In genomic region chr10:69785235-69785634, GRCm38 (mm10) we compare ENCODE assay signal across 8 mouse cellular contexts.
A peak's percentile ranks its signal among the peaks of the same experiment; 100 is the strongest.
DNase-seq lines count a peak whose midpoint lies in the region; ATAC-seq and TF ChIP-seq lines count a peak whose summit lies in the region.

No protein-coding gene starts in this region.

- H3K9ac ChIP-seq in lung, embryonic 14.5 days, result no peak overlapping the region
- H3K9ac ChIP-seq in intestine, postnatal 0 days (ENCODE audit: low read depth, low read length), result no peak overlapping the region
- H3K9ac ChIP-seq in forebrain, embryonic 12.5 days, result no peak overlapping the region

- H3K36me3 ChIP-seq in lung, embryonic 14.5 days (ENCODE audit: insufficient read depth), result no peaks in the 10 kb centered on the region
- H3K36me3 ChIP-seq in intestine, postnatal 0 days (ENCODE audit: control insufficient read depth, insufficient read depth), result no peaks in the 10 kb centered on the region
- no peaks in the 10 kb centered on the region for H3K36me3 ChIP-seq in forebrain, embryonic 12.5 days (replicated peaks)

- peaks cover 3% of the 10 kb centered on the region for H3K4me1 ChIP-seq in lung, embryonic 14.5 days (ENCODE audit: insufficient read depth)
- no peaks in the 10 kb centered on the region for H3K4me1 ChIP-seq in intestine, postnatal 0 days (replicated peaks; ENCODE audit: control insufficient read depth, insufficient read depth, low read length)
- H3K4me1 ChIP-seq in forebrain, embryonic 12.5 days, result peaks cover 15% of the 10 kb centered on the region

- DNase-seq in lung, embryonic 14.5 days, result peak; percentile 46
- DNase-seq in lung, postnatal 14 days, result no peak
- peak; percentile 18 for DNase-seq in gastrocnemius, postnatal 10 days
- peak; percentile 67 for DNase-seq in skeletal muscle tissue, adult 2 months (ENCODE audit: low read depth, low spot score)
- DNase-seq in adrenal gland, postnatal 25 days, result no peak

- peak overlapping the region; percentile 34 for H3K4me2 ChIP-seq in lung, embryonic 14.5 days
- peak overlapping the region; percentile 13; the same call in 1 of the 2 replicates for H3K4me2 ChIP-seq in intestine, postnatal 0 days (replicated peaks; ENCODE audit: low read depth)
- H3K4me2 ChIP-seq in forebrain, embryonic 12.5 days, result no peak overlapping the region

- TF ChIP-seq CTCF in lung, embryonic 14.5 days (IDR thresholded peaks at IDR 0.05; ENCODE audit: low read depth), result no peak
- no peak for TF ChIP-seq CTCF in intestine, postnatal 0 days (IDR thresholded peaks at IDR 0.05; ENCODE audit: low read depth)

- ATAC-seq in lung, embryonic 14.5 days (ENCODE audit: insufficient read depth), result 0 out of 2 replicates have a peak, but pooled peaks have one; percentile 75
- no peak for ATAC-seq in intestine, postnatal 0 days
- ATAC-seq in forebrain, embryonic 12.5 days (ENCODE audit: low FRiP score), result no peak
- no peak for ATAC-seq in frontal cortex, adult (ENCODE audit: low TSS enrichment)

- no peak overlapping the region for H3K27ac ChIP-seq in lung, embryonic 14.5 days (ENCODE audit: low read depth)
- no peak overlapping the region for H3K27ac ChIP-seq in intestine, postnatal 0 days (ENCODE audit: low read depth, low read length)
- H3K27ac ChIP-seq in forebrain, embryonic 12.5 days, result no peak overlapping the region

- H3K27me3 ChIP-seq in lung, embryonic 14.5 days (ENCODE audit: insufficient read depth, low read length), result no peaks in the 10 kb centered on the region
- H3K27me3 ChIP-seq in intestine, postnatal 0 days (replicated peaks; ENCODE audit: control insufficient read depth, insufficient read depth, low read length), result no peaks in the 10 kb centered on the region
- H3K27me3 ChIP-seq in forebrain, embryonic 12.5 days, result no peaks in the 10 kb centered on the region

- no peaks in the 10 kb centered on the region for H3K9me3 ChIP-seq in lung, embryonic 14.5 days (ENCODE audit: low read depth, low read length)
- no peaks in the 10 kb centered on the region for H3K9me3 ChIP-seq in intestine, postnatal 0 days (ENCODE audit: control insufficient read depth)
- no peaks in the 10 kb centered on the region for H3K9me3 ChIP-seq in forebrain, embryonic 12.5 days

- WGBS in lung, embryonic 14.5 days, result 14% methylated on average over 7 of the region's 7 CpGs
- WGBS in intestine, postnatal 0 days, result 32% methylated on average over 7 of the region's 7 CpGs
- 73% methylated on average over 7 of the region's 7 CpGs for WGBS in forebrain, embryonic 12.5 days

- H3K4me3 ChIP-seq in lung, embryonic 14.5 days (ENCODE audit: low read depth, low read length), result no peak overlapping the region
- no peak overlapping the region for H3K4me3 ChIP-seq in intestine, postnatal 0 days (ENCODE audit: low read depth, low read length)
- H3K4me3 ChIP-seq in forebrain, embryonic 12.5 days (replicated peaks), result no peak overlapping the region

Comparison
In these comparisons a context has a peak if more than half of its experiments do, and no peak if none do; other contexts are left out.
1. DNase-seq: peak in lung, embryonic 14.5 days (single experiment), gastrocnemius, postnatal 10 days (single experiment) and skeletal muscle tissue, adult 2 months (single experiment); none in lung, postnatal 14 days (single experiment) and adrenal gland, postnatal 25 days (single experiment).